Mouse (Mus musculus) ES-CJ7 (cell line): Measurements from ENCODE around the gene Cdkn2aipnl.

ENCODE experiments used
- DNase-seq: peaks from one replicate; pipeline ENCODE4 v3.0.0; 2011; ENCODE audit warnings: low read depth, low spot score

The Cdkn2aipnl gene

DNA sequence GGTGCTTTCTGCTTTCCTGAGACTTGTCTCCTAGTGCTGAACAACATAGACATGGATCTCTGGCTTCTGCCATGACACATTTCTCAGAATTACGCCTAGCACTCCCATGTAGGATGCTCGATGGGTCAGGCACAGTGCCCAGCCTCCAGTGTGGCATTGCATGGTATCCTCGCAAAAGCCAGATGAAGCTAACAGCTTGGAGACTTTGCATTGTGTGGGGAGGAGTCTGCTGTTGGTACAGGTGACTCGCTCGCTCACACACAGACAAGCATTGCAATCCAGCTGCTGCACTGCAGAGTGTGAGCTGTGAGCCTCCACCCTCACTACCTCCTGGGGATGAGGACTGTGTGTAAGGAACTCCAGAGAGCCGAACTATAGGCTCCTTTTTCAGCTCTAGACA is 21.3 kb upstream of the Cdkn2aipnl start:
- no peak for DNase-seq

DNA sequence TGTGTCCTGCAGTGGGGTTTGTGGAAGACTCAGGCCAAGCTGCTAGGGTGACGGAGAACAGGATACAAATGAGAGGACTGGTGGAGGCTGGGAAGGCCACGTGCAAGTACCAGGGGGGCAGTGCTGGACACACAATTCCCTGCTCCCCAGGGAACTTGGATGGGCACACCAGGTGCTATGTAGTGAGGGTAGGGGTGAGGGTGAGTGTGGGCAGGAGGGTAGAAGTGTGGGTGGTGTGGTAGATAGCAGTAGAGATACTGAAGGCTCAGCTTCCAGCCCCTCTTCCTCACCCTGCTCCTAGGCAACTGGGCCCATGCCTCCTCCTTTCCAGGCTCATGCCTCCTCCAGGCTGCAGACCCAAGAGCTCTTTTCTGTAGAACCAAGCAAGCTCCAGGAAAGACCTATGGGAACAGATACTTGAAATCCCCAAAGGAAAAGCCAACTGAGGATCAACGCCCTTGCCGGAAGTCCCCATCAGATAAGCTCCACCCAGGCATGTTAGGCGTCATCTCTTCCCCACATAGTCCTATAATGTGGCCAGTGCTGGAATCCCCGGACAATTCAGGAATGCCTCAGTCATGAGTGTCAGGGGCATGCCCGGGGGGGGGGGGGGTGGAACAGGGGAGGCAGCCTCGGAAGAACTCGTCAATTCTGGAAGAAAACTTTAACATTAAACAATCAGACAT is 18.2 kb upstream of the Cdkn2aipnl start:
- DNase-seq = no peak

DNA sequence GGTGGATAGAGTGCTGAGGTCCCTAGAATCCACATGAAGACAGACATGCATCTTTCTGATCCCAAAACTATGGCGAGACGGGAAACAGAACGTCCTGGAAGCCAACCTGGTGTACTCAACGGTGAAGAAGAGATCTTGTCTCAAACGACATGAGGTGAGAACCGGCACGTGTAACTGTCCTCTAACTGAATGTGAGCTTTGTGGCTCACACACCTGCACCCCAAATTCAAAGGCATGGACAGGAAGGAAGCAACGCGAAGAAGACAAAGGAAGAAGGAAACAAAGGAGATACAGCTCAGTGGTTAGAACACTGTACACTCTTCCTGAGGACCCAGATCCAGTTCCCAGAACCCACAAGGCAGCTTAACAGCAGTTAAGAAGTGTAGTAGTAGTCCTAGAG is 17.5 kb upstream of the Cdkn2aipnl start:
- DNase-seq = no peak

DNA sequence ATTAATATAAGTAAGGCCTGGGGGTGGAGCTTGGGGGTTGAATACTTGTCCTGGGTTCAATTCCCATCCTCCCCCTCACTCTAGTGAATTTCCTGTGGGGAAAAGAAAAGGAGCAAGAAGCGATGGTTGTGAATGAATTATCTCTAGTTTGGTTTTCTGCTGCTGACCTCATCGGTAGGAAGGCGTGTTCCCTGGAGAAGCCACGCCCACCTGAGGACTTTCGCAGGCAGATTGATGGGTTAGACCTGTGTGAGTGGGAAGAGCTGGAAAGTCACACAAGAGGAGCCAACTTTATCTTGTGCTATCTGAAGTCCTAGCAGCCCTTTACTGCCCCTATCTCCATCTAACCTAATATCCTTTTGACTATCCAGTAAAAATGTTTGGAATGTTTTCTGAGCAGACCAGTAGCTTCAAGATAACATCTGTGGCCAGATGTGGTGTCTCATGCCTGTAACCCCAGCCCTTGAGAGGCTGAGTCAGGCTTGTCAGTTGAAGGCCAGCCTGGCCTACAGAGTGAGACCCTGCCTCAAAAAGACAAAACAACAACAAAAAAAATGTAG is 15.5 kb upstream of the Cdkn2aipnl start:
- DNase-seq = peak; percentile 25

DNA sequence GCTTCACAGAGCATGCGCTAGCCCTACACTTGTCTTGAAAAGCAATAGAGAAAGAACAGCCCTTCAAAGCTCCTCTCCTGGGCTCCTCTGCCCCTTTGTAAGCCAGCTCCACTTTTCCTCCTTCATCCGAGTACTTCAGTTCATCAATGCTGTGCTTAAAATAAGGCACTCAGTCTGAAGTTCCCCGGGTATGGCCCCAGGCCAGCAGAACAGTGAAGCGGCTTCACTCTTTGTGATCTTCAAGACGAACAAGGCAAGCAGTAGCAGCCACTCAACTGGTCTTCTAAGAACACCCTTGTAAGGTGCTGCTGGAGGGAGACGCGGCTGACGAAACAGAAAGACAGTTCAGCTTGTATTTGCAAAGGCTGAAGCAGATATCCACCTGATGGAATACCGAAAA is 11.3 kb upstream of the Cdkn2aipnl start:
- no peak for DNase-seq

DNA sequence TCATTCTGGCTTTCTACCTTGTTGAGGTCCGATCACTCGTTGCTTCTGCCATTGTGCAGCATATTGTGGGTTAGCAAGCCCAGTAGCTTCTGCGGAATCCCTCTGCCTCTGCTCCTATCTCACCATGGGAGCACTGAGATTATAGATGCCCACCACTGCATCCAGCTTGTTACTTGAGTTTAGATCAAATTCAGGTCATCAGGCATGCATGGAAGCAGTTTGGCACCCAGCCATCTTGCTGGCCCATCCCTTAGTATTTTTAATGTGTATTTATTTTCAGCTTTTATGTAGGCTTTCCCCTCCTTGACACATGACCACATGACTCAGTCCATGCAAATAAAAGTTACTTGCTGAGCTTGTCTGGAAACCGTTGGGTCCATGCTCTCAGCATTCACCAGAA is 9.7 kb upstream of the Cdkn2aipnl start:
- no peak for DNase-seq

DNA sequence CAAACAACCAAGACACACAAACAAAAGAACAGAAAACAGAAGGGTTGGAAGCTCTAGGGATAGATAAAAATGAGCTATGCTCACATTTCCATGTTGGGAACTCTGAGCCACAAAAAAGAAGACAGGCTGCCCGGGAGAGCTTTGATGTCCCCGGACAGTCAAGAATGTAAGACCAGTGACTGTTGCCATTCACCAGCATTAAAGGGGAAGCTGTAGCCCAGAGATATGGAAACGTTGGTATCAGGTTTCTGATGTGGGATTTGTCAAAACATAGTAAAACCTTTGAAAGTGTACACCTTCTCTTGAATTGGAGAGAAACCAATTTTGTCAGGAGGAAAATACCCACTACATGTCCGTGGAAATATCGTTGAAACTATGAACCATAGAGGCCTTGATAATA is 8.0 kb upstream of the Cdkn2aipnl start:
- no peak for DNase-seq

DNA sequence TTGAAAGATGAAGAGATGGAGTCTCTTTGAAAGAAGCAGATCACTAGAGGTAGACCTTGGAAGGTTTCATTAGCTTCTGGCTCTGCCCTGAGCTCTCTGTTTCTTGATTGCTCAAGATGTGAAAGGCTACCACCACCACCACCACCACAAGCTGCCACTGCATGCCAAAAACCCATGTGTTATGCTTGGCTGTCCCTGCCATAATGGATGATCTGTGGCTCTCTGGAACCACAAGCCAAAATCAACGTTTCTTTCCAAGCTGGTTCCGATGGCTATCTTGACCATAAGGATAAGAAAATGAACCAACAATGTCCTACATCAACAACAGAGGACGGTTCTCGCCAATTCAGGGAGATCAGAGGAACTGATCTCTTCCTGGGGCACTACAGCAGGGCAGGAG is 7.4 kb upstream of the Cdkn2aipnl start:
- DNase-seq = no peak

DNA sequence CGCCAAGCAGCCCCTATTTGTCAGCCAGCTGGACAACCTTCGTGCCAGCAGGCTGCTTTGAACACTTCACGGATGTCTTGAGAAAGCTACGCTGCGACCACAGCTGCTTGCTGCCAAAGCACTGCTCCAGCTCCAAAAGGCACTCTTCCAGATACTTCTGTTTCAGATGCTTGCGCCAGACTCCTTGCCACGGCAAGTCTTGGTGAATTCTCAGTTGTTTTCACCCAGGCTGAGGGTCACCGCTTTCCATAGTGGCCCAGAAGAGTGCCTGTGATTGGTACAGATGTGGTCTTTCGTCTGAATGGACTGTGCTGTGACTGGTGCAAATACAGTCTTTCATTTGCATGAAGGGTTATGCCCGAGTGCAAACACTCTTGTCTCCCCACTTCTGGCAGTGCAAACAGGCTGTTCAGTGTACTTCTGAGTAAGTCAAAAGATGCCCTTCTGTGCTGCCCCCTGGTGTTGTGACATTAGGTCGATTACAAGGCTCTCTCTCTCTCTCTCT is 6.4 kb upstream of the Cdkn2aipnl start:
- DNase-seq = peak; percentile 44

DNA sequence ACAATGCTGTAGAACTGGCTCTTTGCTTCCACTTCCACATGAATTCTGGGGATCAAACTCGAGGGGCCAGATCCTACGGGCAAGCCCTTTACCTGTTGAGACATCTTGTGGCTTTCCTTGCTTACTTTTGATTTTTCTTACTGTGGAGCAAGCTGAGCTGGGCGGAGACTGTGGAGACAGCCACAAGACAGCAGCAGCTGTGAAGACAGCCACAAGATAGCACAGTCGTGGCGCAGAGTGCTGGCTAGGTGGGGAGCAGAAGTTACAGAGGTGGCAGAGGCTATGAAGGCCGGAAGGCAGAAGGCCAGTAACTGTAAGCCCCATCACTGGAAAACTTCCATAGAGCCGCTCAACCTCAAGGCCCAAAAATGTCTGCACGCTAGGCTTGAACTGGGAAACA is 5.7 kb upstream of the Cdkn2aipnl start:
- no peak for DNase-seq

DNA sequence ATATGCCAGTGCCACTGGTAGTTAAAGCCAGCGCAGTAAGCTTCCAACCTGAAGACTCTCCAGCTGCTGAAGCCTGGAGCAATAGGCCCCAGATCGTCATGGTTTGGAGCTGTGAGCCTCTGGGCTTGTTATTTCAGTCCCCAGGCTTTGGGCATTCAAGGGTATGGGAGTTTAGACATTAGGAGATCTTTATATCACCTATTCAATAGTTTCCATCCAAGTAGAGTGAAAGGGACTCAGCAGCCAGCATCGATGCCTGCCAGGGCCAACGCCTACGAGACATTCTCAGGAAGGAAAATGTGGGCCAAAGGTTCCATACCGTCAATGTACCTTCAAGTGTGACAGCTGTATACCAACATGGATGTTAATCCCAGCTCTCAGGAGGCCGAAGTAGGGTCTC is 5.2 kb upstream of the Cdkn2aipnl start:
- no peak for DNase-seq

DNA sequence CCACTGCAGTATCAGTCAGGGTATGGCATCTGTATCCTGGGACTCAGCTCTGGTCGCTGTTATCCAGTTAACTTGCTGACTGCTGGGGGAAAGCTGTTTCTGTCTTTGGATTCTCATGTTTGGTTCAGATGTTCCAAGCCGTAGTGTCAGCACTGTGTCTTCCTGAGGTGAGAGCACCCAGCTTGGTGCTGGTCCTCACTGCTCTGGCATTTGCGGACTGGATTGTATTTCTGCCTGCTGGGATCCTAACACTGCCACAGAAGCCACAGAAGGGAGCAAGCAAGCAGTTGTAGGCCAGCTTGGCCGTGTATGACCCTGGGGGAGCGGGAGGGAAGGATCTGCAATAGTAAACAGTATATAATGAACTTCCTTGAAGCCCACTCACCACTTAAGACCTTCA is 810 bp upstream of the Cdkn2aipnl start:
- no peak for DNase-seq

DNA sequence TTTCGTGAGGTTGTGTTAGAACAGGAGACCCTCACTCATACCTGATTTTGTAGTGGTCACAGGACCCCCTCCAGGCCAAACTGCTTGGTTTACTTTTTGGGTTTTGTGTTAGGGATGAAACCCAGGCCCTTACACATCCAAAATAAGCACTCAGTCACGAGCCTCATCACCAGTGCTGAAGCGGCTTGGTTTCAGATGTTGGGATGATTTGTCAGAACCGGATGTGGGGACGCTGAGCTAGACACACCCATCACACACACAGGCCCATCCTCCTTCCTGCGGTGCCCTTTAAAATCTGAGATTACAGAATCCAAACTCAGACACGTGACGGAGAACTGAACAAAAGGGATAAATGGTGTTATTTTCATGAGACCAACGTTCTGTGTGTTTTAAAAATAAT is 1.4 kb downstream of the Cdkn2aipnl start:
- DNase-seq = peak; percentile 31

DNA sequence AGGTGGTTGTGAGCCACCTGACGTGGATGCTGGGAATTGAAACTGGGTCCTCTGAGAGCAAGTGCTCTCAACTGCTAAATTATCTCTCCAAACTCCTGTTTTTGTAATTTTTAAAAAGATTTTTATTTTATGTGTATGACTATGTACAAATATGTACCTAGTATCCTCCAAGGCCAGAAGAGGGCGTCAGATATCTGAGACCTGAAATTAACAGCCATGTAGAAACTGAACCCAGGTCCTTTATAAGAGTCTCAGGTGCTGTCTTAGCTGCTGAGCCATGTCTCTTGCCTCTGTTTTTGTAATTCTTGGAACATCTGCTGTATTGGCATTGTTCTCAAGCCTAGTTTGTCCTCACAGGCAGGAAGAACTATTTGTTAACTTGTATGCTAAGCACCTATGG is 2.0 kb downstream of the Cdkn2aipnl start:
- peak; percentile 23 for DNase-seq

DNA sequence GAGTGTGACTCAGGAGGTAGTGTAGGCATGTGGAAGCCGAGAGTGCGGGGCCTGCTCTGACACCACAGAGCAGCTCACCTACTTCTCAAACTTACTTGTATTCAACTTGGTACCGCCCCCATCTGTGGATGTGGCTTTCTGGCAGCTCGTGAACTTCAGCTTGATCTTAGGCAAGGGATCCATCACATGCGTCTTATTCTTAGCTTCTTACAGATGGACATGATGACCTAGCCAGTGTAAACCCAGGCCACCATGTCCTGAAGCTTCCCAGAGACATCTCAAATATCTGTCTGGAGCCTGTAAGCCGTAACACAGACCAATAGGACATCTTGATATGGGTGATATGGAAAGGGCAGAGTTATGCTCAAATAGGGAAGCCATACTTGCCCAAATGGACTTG is 4.2 kb downstream of the Cdkn2aipnl start:
- no peak for DNase-seq

DNA sequence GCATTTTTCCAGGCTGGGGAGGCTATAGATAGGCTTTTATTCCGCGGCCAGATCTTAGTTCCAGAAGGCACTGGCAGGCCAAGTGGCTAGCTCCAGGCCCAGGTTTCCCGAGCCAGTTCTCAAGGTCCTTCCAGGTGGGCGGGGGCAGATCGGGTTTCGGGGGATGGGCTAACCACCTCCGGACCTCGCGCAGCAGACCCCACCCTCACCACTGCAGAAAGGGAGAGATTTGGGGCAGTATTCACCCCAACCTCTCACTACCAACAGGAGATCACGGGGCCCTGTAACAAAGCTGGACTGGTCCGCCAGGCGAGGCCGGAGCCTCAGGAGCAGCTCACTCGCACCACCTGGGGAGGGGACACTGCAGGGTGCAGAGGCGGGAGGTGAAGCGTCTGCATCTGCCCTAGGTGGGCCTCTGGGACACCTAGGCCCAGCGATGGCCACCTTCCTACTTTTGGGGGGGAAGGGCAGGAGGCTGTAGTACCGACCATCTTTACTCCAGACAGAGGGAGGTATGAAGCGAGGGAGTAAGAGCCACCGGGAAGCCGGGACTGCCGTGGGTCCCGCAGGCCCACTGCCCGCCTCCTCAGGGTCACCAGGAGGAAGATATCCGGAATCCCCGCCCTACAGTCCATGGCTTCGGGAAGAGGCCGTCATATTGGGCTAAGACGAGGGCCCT is 32.3 kb downstream of the Cdkn2aipnl start:
- DNase-seq = peak; percentile 84

DNA sequence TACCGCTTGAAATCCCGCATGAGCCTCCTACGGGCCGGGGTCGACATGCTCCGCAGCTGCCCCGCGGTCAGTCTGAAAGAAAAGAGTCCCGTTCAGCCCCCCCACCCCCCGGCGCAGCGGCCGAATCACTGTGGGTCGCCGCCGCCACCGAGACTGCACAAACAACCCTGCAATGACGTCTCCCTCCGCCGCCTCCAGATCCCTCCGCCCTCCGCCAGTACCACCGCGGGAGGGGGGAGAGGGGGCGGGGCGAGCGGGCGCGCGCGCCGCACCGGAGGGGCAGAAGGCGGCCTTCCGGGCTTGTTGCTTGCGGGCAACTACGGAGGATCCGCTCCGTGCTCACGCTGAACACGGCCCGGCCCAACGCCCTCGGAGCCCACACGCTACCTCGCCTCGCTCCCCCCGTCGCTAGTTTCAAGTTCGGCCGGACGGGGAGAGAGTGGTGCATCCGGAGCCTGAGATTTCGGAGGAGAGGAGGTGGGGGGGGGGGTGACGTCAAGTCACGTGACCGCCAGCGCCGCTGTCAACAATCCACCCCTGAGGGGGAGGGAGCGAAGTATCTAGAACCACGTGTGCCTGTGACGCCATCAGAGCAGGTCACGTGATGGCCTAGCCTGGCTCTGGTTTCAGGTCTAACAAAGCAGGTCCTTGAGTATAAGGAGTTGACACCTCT is 33.0 kb downstream of the Cdkn2aipnl start, which contains the start of gene Ube2b:
Ube2b (minus strand) TSS at position 473 of the 673 bp plus-strand sequence.
- DNase-seq = peak; percentile 100

DNA sequence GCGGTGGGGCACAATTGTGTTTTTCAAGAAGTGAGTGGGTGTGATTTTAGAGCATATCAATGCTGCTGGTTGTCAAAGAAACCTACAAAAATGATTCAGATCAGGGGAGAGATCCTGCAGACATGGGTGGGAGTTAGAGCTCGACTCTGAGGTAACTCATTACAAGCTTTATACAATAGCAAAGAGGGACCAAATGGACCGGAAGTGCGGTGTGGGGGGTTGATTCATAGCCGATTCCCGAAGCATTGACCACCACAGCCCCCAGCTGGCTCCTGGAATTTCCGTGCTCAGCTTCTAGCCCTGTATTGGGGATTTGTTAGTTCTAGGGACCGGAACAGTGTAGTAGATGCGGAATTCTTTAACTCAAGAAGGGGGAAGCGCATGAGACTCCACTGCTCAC is 33.9 kb downstream of the Cdkn2aipnl start:
- DNase-seq = peak; percentile 41

DNA sequence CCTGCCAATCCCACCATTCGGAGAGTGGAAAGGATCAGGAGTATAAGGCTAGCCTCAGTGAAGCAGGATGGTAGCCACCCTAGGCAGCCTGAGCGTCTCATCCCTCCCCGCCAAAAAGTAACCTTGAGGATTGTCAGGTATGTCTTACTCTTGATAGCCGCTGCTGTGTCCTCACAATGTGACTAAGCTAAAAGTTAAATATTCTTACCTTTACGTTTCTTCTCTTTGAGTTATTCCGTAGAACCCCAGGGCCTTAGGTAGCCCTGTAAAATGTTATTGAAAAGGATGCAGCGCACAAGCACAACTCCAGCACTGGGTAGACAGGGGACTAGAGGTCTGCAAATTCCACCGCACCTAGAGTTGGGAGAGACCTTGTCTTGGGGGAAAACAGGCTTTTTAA is 34.4 kb downstream of the Cdkn2aipnl start:
- DNase-seq = peak; percentile 21

DNA sequence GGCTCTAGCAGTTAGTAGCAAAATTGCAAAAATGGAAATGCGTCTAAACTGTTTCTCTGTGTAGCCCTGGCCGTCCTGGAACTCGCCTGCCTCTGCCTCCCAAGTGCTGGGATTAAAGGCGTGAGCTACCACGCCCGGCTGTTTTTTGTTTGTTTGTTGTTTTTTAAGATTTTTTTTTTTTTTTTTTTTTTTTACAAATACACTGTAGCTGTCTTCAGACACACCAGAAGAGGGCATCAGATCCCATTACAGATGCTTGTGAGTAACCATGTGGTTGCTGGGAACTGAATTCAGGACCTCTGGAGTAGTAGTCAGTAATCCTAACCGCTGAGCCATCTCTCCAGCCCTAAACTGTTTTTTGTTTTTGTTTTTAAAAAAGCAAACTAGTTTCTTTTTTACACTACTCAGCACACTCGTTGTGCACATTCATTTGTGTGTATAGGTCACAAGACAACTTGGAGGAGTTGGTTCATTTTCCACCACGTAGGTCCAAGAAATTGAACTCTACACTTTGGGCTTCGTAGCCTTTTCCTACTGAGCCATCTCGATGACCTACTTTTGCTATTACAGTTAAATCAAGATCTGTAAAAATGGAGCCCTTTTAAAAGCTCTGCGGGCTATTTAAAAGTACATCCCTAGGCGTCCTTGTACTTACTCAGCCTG is 35.5 kb downstream of the Cdkn2aipnl start:
- DNase-seq = peak; percentile 48

DNA sequence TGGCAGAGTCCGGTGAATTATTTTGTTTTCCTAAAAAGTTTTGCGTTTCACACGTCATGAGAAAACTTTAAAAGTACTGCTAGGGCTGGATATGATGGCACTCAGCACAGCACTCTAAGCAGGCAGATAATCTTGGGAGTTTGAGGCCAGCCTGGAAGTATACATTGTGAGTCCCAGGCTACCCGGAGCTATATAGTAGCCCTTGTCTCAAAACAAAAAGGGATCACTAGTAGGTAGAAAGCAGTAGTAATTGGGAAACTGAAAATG is 36.0 kb downstream of the Cdkn2aipnl start:
- no peak for DNase-seq
